Mouse (Mus musculus) CD4-positive naive resting alpha-beta T cell, adult 57 days (primary cell): ENCODE data around the gene Lilra6. TPM values are rescaled to one million over a fixed set of nuclear protein-coding genes. Genes with fewer than 3 reads are reported as not detected.

ENCODE experiments used
- total RNA-seq: library from RNA; stranded (reverse); gene quantifications from one replicate; pipeline ENCODE4 v1.2.4, GENCODE M21; 2023

Lilra6 gene
- total RNA-seq, result 1.2 TPM

GRCm38 (mm10) chr7:3915387-3915786 is at the start of gene Lilra6:
TSS of gene Lilra6 (minus strand) at chr7:3915503.

DNA sequence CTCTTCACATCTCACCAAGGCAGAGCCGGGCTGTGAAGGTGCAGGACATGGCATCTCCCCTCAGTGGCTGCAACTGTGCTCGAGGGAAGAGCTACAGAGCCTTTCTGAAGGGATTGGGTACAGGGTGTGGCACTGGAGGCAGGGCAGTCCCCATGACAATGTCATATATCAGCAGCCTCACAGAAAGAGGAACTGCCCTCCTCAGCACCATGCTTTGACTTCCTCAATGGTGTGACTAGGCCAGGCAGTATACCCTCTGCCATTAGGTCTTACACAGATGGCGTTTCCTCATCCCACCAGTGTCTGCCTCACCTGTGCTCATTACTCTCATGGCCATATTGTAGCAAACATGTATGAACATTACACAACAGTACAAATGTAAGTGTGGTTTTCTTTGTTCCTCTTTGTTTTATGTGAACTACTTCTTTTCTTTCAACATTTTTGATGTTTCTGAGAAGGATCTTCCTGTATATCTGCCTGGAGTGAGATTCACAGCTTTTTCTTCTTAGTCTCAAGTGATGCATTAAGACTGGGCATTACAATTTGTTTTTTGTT is 17.2 kb downstream of the Lilra6 start, which contains the start of gene Gm14548:
TSS of gene Gm14548 (minus strand) at position 85 of the 555 bp plus-strand sequence.

Other genes with a start within 250 kb of the Lilra6 start
- gene Leng1, start 249.7 kb downstream of the Lilra6 start, total RNA-seq, result 11.1 TPM
- gene Tmc4, start 237.9 kb downstream of the Lilra6 start, total RNA-seq, result 15.1 TPM
- 19.9 TPM for gene Tsen34, start 222.6 kb downstream of the Lilra6 start, total RNA-seq
- gene Mboat7, start 222.0 kb downstream of the Lilra6 start, total RNA-seq, result 73.5 TPM
- 2,564 TPM for gene Rps9, start 211.5 kb downstream of the Lilra6 start, total RNA-seq
- 3.1 TPM for gene Pirb, start 195.1 kb downstream of the Lilra6 start, total RNA-seq
- gene Gm15448, start 89.8 kb downstream of the Lilra6 start, total RNA-seq, result not detected
- gene Pira2, start 70.5 kb downstream of the Lilra6 start, total RNA-seq, result 0.30 TPM
- gene Gm14548, start 17.4 kb downstream of the Lilra6 start, total RNA-seq, result 0.77 TPM
- 11.1 TPM for gene Lair1, start 147.7 kb upstream of the Lilra6 start, total RNA-seq
- not detected for gene Ttyh1, start 203.9 kb upstream of the Lilra6 start, total RNA-seq
- 436 TPM for gene Leng8, start 221.5 kb upstream of the Lilra6 start, total RNA-seq
- 14.8 TPM for gene Leng9, start 234.9 kb upstream of the Lilra6 start, total RNA-seq
- 0.59 TPM for gene Cdc42ep5, start 249.4 kb upstream of the Lilra6 start, total RNA-seq